Mouse (Mus musculus) liver, embryonic 13.5 days (tissue): ENCODE data around the gene Gm1043. TPM values are rescaled to one million over a fixed set of nuclear protein-coding genes. Genes with fewer than 3 reads are reported as not detected.

Experiments used
- ATAC-seq: fragments of 200-750 bp; cut with Nextera tagmentation; 2 replicates; pipeline ENCODE4 v1.8.0; 2017; ENCODE audit warnings: low read depth, mild to moderate bottlenecking, moderate number of reproducible peaks, moderate library complexity
- DNase-seq: peaks from one replicate; pipeline ENCODE4 v3.0.0; 2022
- H3K27ac ChIP-seq: fragments of 300-500 bp; sonication (generic); 2 replicates; pipeline ENCODE4 v1.5.1; 2015; ENCODE audit warnings: moderate library complexity, mild to moderate bottlenecking, inconsistent platforms
- H3K27me3 ChIP-seq: fragments of 300-500 bp; sonication (generic); 2 replicates; pipeline ENCODE4 v1.6.1; 2015; ENCODE audit warnings: mild to moderate bottlenecking, inconsistent platforms
- H3K36me3 ChIP-seq: fragments of 300-500 bp; sonication (generic); 2 replicates; pipeline ENCODE4 v1.6.1; 2015; ENCODE audit warnings: mild to moderate bottlenecking, inconsistent platforms
- H3K4me1 ChIP-seq: fragments of 300-500 bp; sonication (generic); replicated peaks from 2 replicates; pipeline ENCODE4 v1.6.1; 2015; ENCODE audit warnings: inconsistent platforms
- H3K4me2 ChIP-seq: fragments of 300-500 bp; sonication (generic); 2 replicates; pipeline ENCODE4 v1.6.1; 2015; ENCODE audit warnings: inconsistent platforms, mild to moderate bottlenecking, moderate library complexity
- H3K4me3 ChIP-seq: fragments of 300-500 bp; sonication (generic); replicated peaks from 2 replicates; pipeline ENCODE4 v1.5.1; 2015; ENCODE audit warnings: mild to moderate bottlenecking, inconsistent platforms
- H3K9ac ChIP-seq: fragments of 300-500 bp; sonication (generic); 2 replicates; pipeline ENCODE4 v1.6.1; 2015; ENCODE audit warnings: mild to moderate bottlenecking, inconsistent platforms
- H3K9me3 ChIP-seq: fragments of 300-500 bp; sonication (generic); replicated peaks from 2 replicates; pipeline ENCODE4 v1.6.1; 2016; ENCODE audit warnings: inconsistent platforms
- WGBS: fragments of 180-500 bp; shearing (Covaris S2); methylation state at CpG from one replicate; pipeline ENCODE4 v1.1.7; 2015; ENCODE audit not compliant: insufficient replicate concordance; 5-methylcytosine and 5-hydroxymethylcytosine counted together
- polyA plus RNA-seq: library from polyadenylated mRNA; unstranded; fragments of >200 nt; fragmentation: Nextera tagmentation; extraction: Ambion mirVana; gene quantifications from 2 replicates; pipeline ENCODE4 v1.2.1, GENCODE M21; 2015

Gm1043 gene
- polyA plus RNA-seq, 1 experiment from 2014 or later: not detected

DNA sequence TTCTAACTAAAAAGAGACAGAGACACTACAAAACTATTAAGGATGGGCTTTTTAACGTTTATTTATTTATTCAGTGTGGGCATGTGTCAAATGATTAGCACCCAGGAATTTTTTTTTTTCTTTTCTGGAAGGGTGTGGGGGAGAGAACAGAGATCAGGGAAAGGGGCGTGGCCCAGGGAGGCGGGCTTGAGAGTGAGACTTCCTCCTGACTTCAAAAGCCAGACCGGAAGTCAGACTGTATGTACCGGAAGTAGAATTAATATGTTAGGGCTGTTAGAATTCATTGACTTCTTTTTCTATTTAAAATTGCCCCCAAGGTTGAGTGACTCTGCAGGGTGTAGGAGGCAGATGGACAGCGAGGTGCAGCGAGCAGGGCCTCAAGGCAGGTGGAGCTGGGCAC is 37.2 kb upstream of the Gm1043 start:
- Histone ChIP-seq H3K36me3 (no peaks in the 10 kb centered on the region), H3K4me3 (no peak overlapping the region), H3K27ac (no peak overlapping the region), H3K4me1 (peaks cover 9% of the 10 kb centered on the region; the same call in 1 of the 2 replicates), H3K27me3 (no peaks in the 10 kb centered on the region), H3K4me2 (no peak overlapping the region), H3K9ac (no peak overlapping the region), H3K9me3 (no peaks in the 10 kb centered on the region)
- WGBS: 51% methylated on average over 7 of the region's 7 CpGs
- DNase-seq: no peak
- ATAC-seq: no peak

DNA sequence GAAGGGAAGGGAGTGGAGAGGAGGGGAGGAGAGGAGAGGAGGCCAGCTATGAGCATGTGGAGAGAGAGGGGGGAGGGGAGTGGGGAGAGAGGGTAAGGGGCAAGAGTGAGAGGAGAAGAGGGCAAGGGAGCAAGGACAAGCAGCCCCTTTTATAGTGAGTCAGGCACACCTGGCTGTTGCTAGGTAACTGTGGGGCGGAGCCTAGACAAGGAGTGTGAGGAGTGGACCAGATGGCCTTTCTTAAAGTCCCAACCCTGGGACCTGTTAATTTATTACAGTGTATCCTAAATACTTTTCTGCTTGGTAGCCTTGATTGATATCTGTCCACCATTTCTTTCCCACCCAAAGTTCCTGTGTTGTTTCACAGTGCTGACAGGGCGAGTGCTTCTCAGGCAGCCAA is 36.1 kb upstream of the Gm1043 start:
- H3K36me3 ChIP-seq: no peaks in the 10 kb centered on the region
- no peak overlapping the region for H3K4me3 ChIP-seq
- ATAC-seq: no peak
- 73% methylated on average over 2 of the region's 2 CpGs for WGBS
- DNase-seq: no peak
- peaks cover 9% of the 10 kb centered on the region; the same call in 1 of the 2 replicates for H3K4me1 ChIP-seq
- no peak overlapping the region for H3K4me2 ChIP-seq
- no peaks in the 10 kb centered on the region for H3K9me3 ChIP-seq
- H3K27me3 ChIP-seq: no peaks in the 10 kb centered on the region
- H3K9ac ChIP-seq: no peak overlapping the region
- H3K27ac ChIP-seq: no peak overlapping the region

GRCm38 (mm10) chr5:37050521-37051373 is 34.4 kb upstream of the Gm1043 start:
- Histone ChIP-seq H3K4me1 (peaks cover 9% of the 10 kb centered on the region; the same call in 1 of the 2 replicates), H3K27me3 (no peaks in the 10 kb centered on the region), H3K4me2 (peak overlapping the region; percentile 28; the same call in 1 of the 2 replicates), H3K9me3 (no peaks in the 10 kb centered on the region), H3K9ac (no peak overlapping the region), H3K36me3 (no peaks in the 10 kb centered on the region), H3K4me3 (no peak overlapping the region), H3K27ac (no peak overlapping the region)
- ATAC-seq (0 out of 2 replicates have a peak, but pooled peaks have one; percentile 47), DNase-seq (no peak)
- 26% methylated on average over 9 of the region's 9 CpGs for WGBS

DNA sequence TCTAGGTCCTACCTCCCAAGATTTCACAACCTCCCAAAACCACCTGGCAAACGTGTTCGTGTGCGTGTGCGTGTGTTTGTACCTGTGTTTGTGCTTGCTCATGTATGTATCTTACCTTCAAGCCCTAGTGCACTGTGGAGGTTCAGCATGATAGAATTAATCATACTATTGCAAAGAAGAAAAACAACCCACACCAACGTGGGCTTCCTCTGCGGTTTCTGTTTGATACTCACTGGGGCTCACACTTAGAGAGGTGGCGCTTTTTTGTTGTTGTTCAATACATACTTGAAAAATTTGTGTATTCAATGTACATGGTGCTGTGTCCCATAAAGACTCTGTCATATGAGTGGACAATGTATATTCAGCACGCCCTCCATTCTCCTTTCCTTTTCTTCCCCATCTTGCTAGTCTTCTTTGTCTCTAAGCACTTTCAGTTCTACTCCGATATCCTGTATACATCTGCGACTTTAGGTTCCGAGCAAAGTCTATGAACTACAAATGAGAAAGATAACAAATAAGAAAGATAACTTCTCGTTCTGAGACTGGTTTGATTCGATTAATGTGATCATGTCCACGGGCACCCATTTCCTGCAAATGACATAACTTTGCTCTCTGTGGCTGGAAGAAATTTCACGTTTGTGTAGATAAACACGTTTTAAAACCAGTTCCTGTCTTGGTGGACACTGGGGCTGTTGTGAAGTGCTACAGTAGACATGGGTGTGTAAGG is 33.6 kb upstream of the Gm1043 start:
- ATAC-seq (no peak), DNase-seq (no peak)
- H3K4me1 ChIP-seq: peaks cover 9% of the 10 kb centered on the region; the same call in 1 of the 2 replicates
- no peaks in the 10 kb centered on the region for H3K36me3 ChIP-seq
- H3K27me3 ChIP-seq: no peaks in the 10 kb centered on the region
- H3K9ac ChIP-seq: no peak overlapping the region
- H3K4me2 ChIP-seq: peak overlapping the region; percentile 28; the same call in 1 of the 2 replicates
- no peak overlapping the region for H3K4me3 ChIP-seq
- no peaks in the 10 kb centered on the region for H3K9me3 ChIP-seq
- 44% methylated on average over 16 of the region's 16 CpGs for WGBS
- H3K27ac ChIP-seq: no peak overlapping the region

GRCm38 (mm10) chr5:37052846-37053245 is 32.3 kb upstream of the Gm1043 start:
- DNase-seq: no peak
- H3K27me3 ChIP-seq: no peaks in the 10 kb centered on the region
- no peaks in the 10 kb centered on the region for H3K36me3 ChIP-seq
- no peak for ATAC-seq
- H3K9ac ChIP-seq: no peak overlapping the region
- 61% methylated on average over 5 of the region's 5 CpGs for WGBS
- H3K27ac ChIP-seq: no peak overlapping the region
- H3K9me3 ChIP-seq: no peaks in the 10 kb centered on the region
- H3K4me2 ChIP-seq: no peak overlapping the region
- no peak overlapping the region for H3K4me3 ChIP-seq
- H3K4me1 ChIP-seq: peaks cover 9% of the 10 kb centered on the region; the same call in 1 of the 2 replicates

DNA sequence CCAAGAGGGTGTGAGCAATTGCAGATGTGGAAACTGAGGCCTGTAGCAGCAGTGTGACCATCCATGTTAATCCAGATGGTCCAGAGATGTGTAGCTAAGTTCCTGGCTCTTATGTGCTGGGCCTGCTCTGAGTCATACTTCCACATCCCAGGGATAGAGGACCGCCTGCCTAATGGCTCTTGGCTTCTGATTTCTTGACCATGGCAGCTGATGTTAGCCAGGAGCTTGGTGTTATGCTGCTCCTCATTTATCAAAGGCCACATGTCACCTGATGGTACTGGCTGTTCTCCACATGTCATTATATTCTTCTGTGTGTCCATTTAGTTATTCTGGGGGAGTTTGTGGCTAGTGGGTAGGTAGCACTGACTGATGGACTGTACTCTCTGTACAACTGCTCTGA is 29.4 kb upstream of the Gm1043 start:
- no peaks in the 10 kb centered on the region for H3K9me3 ChIP-seq
- WGBS: 61% methylated on average over 1 of the region's 1 CpGs
- no peaks in the 10 kb centered on the region for H3K27me3 ChIP-seq
- H3K4me3 ChIP-seq: no peak overlapping the region
- no peaks in the 10 kb centered on the region for H3K36me3 ChIP-seq
- H3K4me2 ChIP-seq: no peak overlapping the region
- DNase-seq: no peak
- no peak overlapping the region for H3K9ac ChIP-seq
- no peak overlapping the region for H3K27ac ChIP-seq
- peaks cover 7% of the 10 kb centered on the region; the same call in 1 of the 2 replicates for H3K4me1 ChIP-seq
- no peak for ATAC-seq

DNA sequence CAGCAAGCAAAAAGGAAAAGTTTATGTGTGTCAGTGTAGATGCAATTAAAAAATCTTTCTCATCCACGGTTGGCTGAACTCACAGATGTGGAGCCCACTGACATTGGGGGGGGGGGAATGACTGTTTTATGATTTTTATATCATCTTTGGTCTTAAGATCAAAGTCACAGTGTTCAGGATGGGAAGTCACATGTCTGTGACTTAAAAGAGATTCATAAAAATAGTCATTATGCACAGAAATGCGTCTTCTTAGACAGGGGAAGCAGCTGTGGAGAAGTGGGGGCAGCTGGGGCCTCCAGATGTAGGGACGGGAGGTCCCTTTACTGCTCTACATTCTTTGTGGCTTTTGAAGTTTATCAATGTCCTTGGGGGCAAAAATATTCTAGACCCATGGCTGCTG is 28.7 kb upstream of the Gm1043 start:
- H3K27ac ChIP-seq: no peak overlapping the region
- 55% methylated on average over 3 of the region's 3 CpGs for WGBS
- H3K36me3 ChIP-seq: no peaks in the 10 kb centered on the region
- no peaks in the 10 kb centered on the region for H3K9me3 ChIP-seq
- H3K4me1 ChIP-seq: no peaks in the 10 kb centered on the region
- H3K27me3 ChIP-seq: no peaks in the 10 kb centered on the region
- no peak overlapping the region for H3K4me2 ChIP-seq
- no peak for DNase-seq
- no peak overlapping the region for H3K9ac ChIP-seq
- no peak overlapping the region for H3K4me3 ChIP-seq
- no peak for ATAC-seq

GRCm38 (mm10) chr5:37061612-37062011 is 23.6 kb upstream of the Gm1043 start:
- Histone ChIP-seq H3K4me2 (no peak overlapping the region), H3K4me3 (no peak overlapping the region), H3K9ac (no peak overlapping the region), H3K4me1 (no peaks in the 10 kb centered on the region), H3K27ac (no peak overlapping the region), H3K27me3 (no peaks in the 10 kb centered on the region), H3K36me3 (no peaks in the 10 kb centered on the region), H3K9me3 (no peaks in the 10 kb centered on the region)
- 71% methylated on average over 8 of the region's 8 CpGs for WGBS
- DNase-seq (no peak), ATAC-seq (no peak)

DNA sequence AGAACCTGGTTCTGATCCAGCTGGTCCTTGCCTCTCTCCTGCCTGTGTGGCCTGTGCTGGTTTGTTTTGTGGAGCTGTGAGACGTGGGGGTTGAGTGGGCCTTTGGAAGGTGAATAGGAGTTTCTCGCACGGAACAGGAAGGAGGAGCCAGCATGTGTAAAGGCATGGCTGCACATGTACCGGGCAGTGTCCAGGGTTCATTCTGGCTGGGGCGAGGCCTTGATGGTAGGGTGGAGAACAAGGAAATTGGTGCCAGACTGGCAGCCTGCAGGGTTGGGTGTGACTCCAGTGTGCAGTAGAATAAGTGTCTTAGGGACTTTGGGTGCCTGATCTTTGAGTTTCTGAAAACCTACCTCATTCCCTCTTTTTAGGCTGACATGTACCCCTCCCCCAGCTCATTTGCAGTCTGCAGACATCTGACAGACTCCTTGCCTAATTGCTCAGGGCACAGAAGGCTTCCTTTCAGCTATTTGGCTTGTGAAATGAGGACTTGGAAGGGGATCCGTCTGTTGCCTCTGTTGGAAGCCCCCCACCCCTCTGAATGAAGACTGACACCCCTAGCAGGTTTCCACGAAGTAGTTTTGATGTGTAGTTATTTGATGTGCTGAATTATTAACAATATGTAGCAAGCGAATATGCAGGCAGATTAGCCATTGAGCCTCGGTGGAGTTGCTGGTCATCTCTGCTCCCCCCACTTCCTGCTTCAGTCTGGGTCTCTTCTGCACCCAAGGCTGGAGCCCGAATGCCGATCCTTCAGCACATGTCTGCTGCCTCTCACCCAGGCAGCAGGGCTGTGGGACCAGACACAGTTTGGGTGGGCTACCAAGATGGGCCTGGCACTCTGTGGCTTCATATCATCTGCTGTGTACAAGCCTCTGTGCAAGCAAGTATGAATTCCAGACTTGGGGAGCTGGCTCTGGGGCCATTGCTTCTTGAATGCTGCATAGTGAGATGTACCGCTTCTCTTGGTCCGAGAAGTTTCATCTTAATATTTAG is 20.4 kb upstream of the Gm1043 start:
- Histone ChIP-seq H3K27me3 (no peaks in the 10 kb centered on the region), H3K4me3 (no peak overlapping the region), H3K36me3 (no peaks in the 10 kb centered on the region), H3K9me3 (no peaks in the 10 kb centered on the region), H3K9ac (no peak overlapping the region), H3K27ac (no peak overlapping the region), H3K4me1 (no peaks in the 10 kb centered on the region), H3K4me2 (no peak overlapping the region)
- no peak for ATAC-seq
- 61% methylated on average over 13 of the region's 13 CpGs for WGBS
- DNase-seq: no peak

DNA sequence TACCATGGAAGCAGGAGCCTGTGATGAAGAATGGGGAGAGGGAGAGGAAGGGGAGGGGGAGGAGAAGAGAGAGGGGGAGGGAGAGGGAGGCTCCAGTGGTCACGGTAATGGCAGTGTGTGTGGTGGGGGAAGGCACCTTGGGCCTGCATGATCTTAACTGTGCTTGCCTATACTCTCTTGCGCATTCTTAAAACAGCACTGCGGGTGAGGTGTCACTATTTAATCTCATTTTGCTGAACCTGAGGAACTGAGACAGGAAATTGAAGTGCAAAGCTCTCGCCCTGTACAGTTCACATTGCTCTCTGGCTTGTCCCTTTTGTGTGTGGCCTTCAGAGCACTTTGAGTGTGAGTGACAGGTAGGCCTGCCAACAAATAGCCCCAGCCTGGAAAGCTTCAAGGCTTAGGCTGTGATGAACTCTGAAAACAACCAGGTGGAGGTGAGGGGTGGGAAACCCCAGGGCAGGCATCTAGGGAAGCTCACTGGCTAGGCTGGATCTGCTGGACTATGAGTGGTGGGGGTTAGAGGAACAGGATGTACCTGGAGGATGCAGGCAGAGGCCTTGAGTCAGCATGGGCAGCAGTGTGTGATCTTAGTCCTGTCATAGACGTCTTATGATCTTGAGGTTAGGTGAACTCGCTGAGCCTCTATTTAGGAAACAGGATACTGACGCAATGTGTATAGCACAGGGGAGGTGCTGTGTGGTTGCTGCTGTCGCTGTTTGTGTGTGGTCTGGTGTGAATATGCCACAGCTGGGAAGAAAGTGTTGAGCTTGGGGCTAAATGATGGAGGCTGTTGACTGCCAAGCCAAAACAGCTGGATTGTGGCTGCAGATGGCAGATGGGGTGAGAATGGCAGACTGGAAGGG is 18.2 kb upstream of the Gm1043 start:
- H3K4me1 ChIP-seq: no peaks in the 10 kb centered on the region
- no peak for DNase-seq
- no peaks in the 10 kb centered on the region for H3K27me3 ChIP-seq
- 42% methylated on average over 8 of the region's 8 CpGs for WGBS
- no peaks in the 10 kb centered on the region for H3K9me3 ChIP-seq
- no peaks in the 10 kb centered on the region for H3K36me3 ChIP-seq
- H3K9ac ChIP-seq: no peak overlapping the region
- no peak overlapping the region for H3K4me3 ChIP-seq
- no peak overlapping the region for H3K4me2 ChIP-seq
- no peak for ATAC-seq
- H3K27ac ChIP-seq: no peak overlapping the region
